Mouse (Mus musculus) adrenal gland, postnatal 14 days (tissue): Measurements from ENCODE around the gene C2cd5. TPM values are rescaled to one million over a fixed set of nuclear protein-coding genes. Genes with fewer than 3 reads are reported as not detected.
A peak's percentile ranks its signal among the peaks of the same experiment; 100 is the strongest.

Experiments
- DNase-seq: peaks from one replicate; pipeline ENCODE4 v3.0.0; 2021; ENCODE audit warnings: mixed read lengths
- total RNA-seq: library from RNA; stranded (reverse); gene quantifications from 2 replicates; pipeline ENCODE4 v1.2.3, GENCODE M21; 2021

C2cd5 gene
- total RNA-seq, 1 experiment from 2014 or later = 18.5 TPM

GRCm38 (mm10) chr6:143072412-143073014, 27.4 kb downstream of the C2cd5 start:
- peak; percentile 36 for DNase-seq

GRCm38 (mm10) chr6:143070736-143071135, 29.2 kb downstream of the C2cd5 start:
- no peak for DNase-seq

- no peak for DNase-seq
Observed at GRCm38 (mm10) chr6:143070019-143070418, 29.9 kb downstream of the C2cd5 start.

GRCm38 (mm10) chr6:143069606-143070005, 30.3 kb downstream of the C2cd5 start:
- no peak for DNase-seq

GRCm38 (mm10) chr6:143068181-143068915, 31.6 kb downstream of the C2cd5 start:
- DNase-seq = no peak

GRCm38 (mm10) chr6:143067654-143068053, 32.3 kb downstream of the C2cd5 start:
- DNase-seq = no peak

- DNase-seq = no peak
Observed at GRCm38 (mm10) chr6:143066859-143067258, 33.1 kb downstream of the C2cd5 start.

GRCm38 (mm10) chr6:143064047-143064446, 35.9 kb downstream of the C2cd5 start:
- DNase-seq = no peak

GRCm38 (mm10) chr6:143057601-143058000, 42.3 kb downstream of the C2cd5 start:
- no peak for DNase-seq

GRCm38 (mm10) chr6:143051566-143051965, 48.4 kb downstream of the C2cd5 start:
- DNase-seq = no peak

GRCm38 (mm10) chr6:143049791-143050555, 50.0 kb downstream of the C2cd5 start:
- DNase-seq = peak; percentile 10

- no peak for DNase-seq
Observed at GRCm38 (mm10) chr6:143049117-143049516, 50.8 kb downstream of the C2cd5 start.

- no peak for DNase-seq
Observed at GRCm38 (mm10) chr6:143047538-143048258, 52.2 kb downstream of the C2cd5 start.

- no peak for DNase-seq
Observed at GRCm38 (mm10) chr6:143041578-143041977, 58.4 kb downstream of the C2cd5 start.

GRCm38 (mm10) chr6:143035261-143035660, 64.7 kb downstream of the C2cd5 start:
- no peak for DNase-seq

- no peak for DNase-seq
Observed at GRCm38 (mm10) chr6:143034503-143034902, 65.4 kb downstream of the C2cd5 start.

GRCm38 (mm10) chr6:143030521-143030920, 69.4 kb downstream of the C2cd5 start:
- DNase-seq = no peak

- no peak for DNase-seq
Observed at GRCm38 (mm10) chr6:143027896-143028295, 72.0 kb downstream of the C2cd5 start.

- no peak for DNase-seq
Observed at GRCm38 (mm10) chr6:143027402-143027801, 72.5 kb downstream of the C2cd5 start.

- DNase-seq = no peak
Observed at GRCm38 (mm10) chr6:143023691-143024090, 76.2 kb downstream of the C2cd5 start.

- DNase-seq = no peak
Observed at GRCm38 (mm10) chr6:143021756-143022155, 78.2 kb downstream of the C2cd5 start.

- no peak for DNase-seq
Observed at GRCm38 (mm10) chr6:143020647-143021046, 79.3 kb downstream of the C2cd5 start.
